Mouse (Mus musculus) myocyte (in vitro differentiated cells): ENCODE results near the gene Zic5. TPM values are rescaled to one million over a fixed set of nuclear protein-coding genes. Genes with fewer than 3 reads are reported as not detected.

Source experiments
- H3K27me3 ChIP-seq: one replicate; pipeline ENCODE4 v1.6.1; 2011; ENCODE audit not compliant: control insufficient read depth, insufficient read depth, insufficient read length
- H3K36me3 ChIP-seq: one replicate; pipeline ENCODE4 v1.6.1; 2011; ENCODE audit not compliant: control insufficient read depth, insufficient read depth
- H3K4me2 ChIP-seq: one replicate; pipeline ENCODE4 v1.6.1; 2011; ENCODE audit warnings: low read depth, control low read depth
- H3K4me3 ChIP-seq: one replicate; pipeline ENCODE4 v1.5.1; 2011; ENCODE audit warnings: mild to moderate bottlenecking, control low read depth, moderate library complexity
- H3K79me2 ChIP-seq: one replicate; pipeline ENCODE4 v1.6.1; 2011; ENCODE audit not compliant: control insufficient read depth, insufficient read depth
- H3ac ChIP-seq: one replicate; pipeline ENCODE4 v1.6.1; 2011; ENCODE audit not compliant: control insufficient read depth, insufficient read length
- CEBPB ChIP-seq: IDR thresholded peaks from 2 replicates; pipeline ENCODE4 v1.6.1; 2011; ENCODE audit warnings: mild to moderate bottlenecking, moderate library complexity; ENCODE audit not compliant: poor library complexity, insufficient read depth, severe bottlenecking
- E2F4 ChIP-seq: IDR thresholded peaks from one replicate; pipeline ENCODE4 v1.6.1; 2011; ENCODE audit warnings: mild to moderate bottlenecking, control low read depth, moderate library complexity; ENCODE audit not compliant: insufficient read depth
- MAX ChIP-seq: IDR thresholded peaks from one replicate; pipeline ENCODE4 v1.6.1; 2011; ENCODE audit warnings: low read depth, mild to moderate bottlenecking, control low read depth
- MYOD1 ChIP-seq, 3 experiments: IDR thresholded peaks; one replicate each; pipeline ENCODE4 v1.6.1; 2011; ENCODE audit warnings: control low read depth in 2 of 3, low read depth in 2 of 3, mild to moderate bottlenecking in 2 of 3, moderate library complexity in 1 of 3; ENCODE audit not compliant: insufficient read length in 2 of 3, control insufficient read depth in 1 of 3
- MYOG ChIP-seq, 3 experiments: IDR thresholded peaks; one replicate each; pipeline ENCODE4 v1.6.1; 2011; ENCODE audit warnings: control low read depth in 2 of 3, low read depth in 2 of 3, mild to moderate bottlenecking in 2 of 3; ENCODE audit not compliant: insufficient read length in 2 of 3, control insufficient read depth in 1 of 3, insufficient read depth in 1 of 3
- POLR2A ChIP-seq: IDR thresholded peaks from one replicate; pipeline ENCODE4 v1.6.1; 2011; ENCODE audit warnings: low read depth, mild to moderate bottlenecking, control low read depth, moderate library complexity; ENCODE audit not compliant: insufficient read length
- POLR2AphosphoS2 ChIP-seq: IDR thresholded peaks from one replicate; pipeline ENCODE4 v1.6.1; 2011; ENCODE audit warnings: low read depth, control low read depth; ENCODE audit not compliant: insufficient read length
- REST ChIP-seq: IDR thresholded peaks from one replicate; pipeline ENCODE4 v1.6.1; 2011; ENCODE audit warnings: mild to moderate bottlenecking, control low read depth, moderate library complexity; ENCODE audit not compliant: insufficient read depth, insufficient read length
- SRF ChIP-seq: IDR thresholded peaks from one replicate; pipeline ENCODE4 v1.6.1; 2011; ENCODE audit warnings: low read depth; ENCODE audit not compliant: control insufficient read depth, insufficient read length
- TCF12 ChIP-seq: IDR thresholded peaks from one replicate; pipeline ENCODE4 v1.6.1; 2011; ENCODE audit warnings: mild to moderate bottlenecking, control low read depth; ENCODE audit not compliant: poor library complexity, insufficient read depth, severe bottlenecking
- TCF3 ChIP-seq: IDR thresholded peaks from one replicate; pipeline ENCODE4 v1.6.1; 2011; ENCODE audit warnings: low read depth, control low read depth; ENCODE audit not compliant: insufficient read length
- USF1 ChIP-seq: IDR thresholded peaks from one replicate; pipeline ENCODE4 v1.6.1; 2011; ENCODE audit warnings: low read depth, mild to moderate bottlenecking, control low read depth, moderate library complexity
- polyA plus RNA-seq: library from polyadenylated mRNA; unstranded; fragments of >200 nt; fragmentation: generic; extraction: Trizol; gene quantifications from one replicate; pipeline ENCODE4 v1.2.1, GENCODE M21; 2012; ENCODE audit warnings: missing spikeins

Gene Zic5
- polyA plus RNA-seq, 1 experiment: 0.42 TPM

GRCm38 (mm10) chr14:122487366-122487765 lies 21.9 kb upstream of the Zic5 start:
- no peak for TF ChIP-seq MAX
- no peak for TF ChIP-seq TCF12
- no peak for TF ChIP-seq CEBPB
- TF ChIP-seq TCF3: no peak
- no peak for TF ChIP-seq REST
- TF ChIP-seq POLR2AphosphoS2: no peak
- no peak for TF ChIP-seq POLR2A
- TF ChIP-seq E2F4: no peak
- TF ChIP-seq MYOD1 (IDR thresholded peaks at IDR 0.05; ENCODE audit: control insufficient read depth in 1 of 3, insufficient read length in 2 of 3, low read depth in 2 of 3): no peak
- no peak for TF ChIP-seq MYOG (IDR thresholded peaks at IDR 0.05; ENCODE audit: control insufficient read depth in 1 of 3, insufficient read depth in 1 of 3, insufficient read length in 2 of 3, low read depth in 2 of 3)
- no peak for TF ChIP-seq SRF
- TF ChIP-seq USF1: no peak
- no peak overlapping the region for H3K4me3 ChIP-seq

GRCm38 (mm10) chr14:122486611-122487010 lies 21.1 kb upstream of the Zic5 start:
- Histone ChIP-seq H3K27me3 (peaks cover 35% of the 10 kb centered on the region), H3K4me3 (no peak overlapping the region), H3K36me3 (no peaks in the 10 kb centered on the region), H3K79me2 (no peaks in the 10 kb centered on the region), H3K4me2 (no peak overlapping the region), H3ac (no peak overlapping the region)
- TF ChIP-seq MYOD1 (IDR thresholded peaks at IDR 0.05; ENCODE audit: control insufficient read depth in 1 of 3, insufficient read length in 2 of 3, low read depth in 2 of 3): no peak
- TF ChIP-seq USF1: no peak
- no peak for TF ChIP-seq SRF
- no peak for TF ChIP-seq CEBPB
- TF ChIP-seq TCF3: no peak
- TF ChIP-seq TCF12: no peak
- no peak for TF ChIP-seq MYOG (IDR thresholded peaks at IDR 0.05; ENCODE audit: control insufficient read depth in 1 of 3, insufficient read depth in 1 of 3, insufficient read length in 2 of 3, low read depth in 2 of 3)
- TF ChIP-seq POLR2AphosphoS2: no peak
- no peak for TF ChIP-seq REST
- no peak for TF ChIP-seq MAX
- no peak for TF ChIP-seq POLR2A

More at GRCm38 (mm10) chr14:122487366-122487765, 21.9 kb upstream of the Zic5 start:
- Histone ChIP-seq H3K79me2 (no peaks in the 10 kb centered on the region), H3K4me2 (no peak overlapping the region), H3K36me3 (no peaks in the 10 kb centered on the region), H3K27me3 (peaks cover 35% of the 10 kb centered on the region), H3ac (no peak overlapping the region)

- TF ChIP-seq E2F4 (no peak), MYOD1 (IDR thresholded peaks at IDR 0.05; ENCODE audit: control insufficient read depth in 1 of 3, insufficient read length in 2 of 3, low read depth in 2 of 3) (no peak)
- no peak overlapping the region for H3K4me2 ChIP-seq
- no peak overlapping the region for H3ac ChIP-seq
- H3K4me3 ChIP-seq: no peak overlapping the region
- no peaks in the 10 kb centered on the region for H3K36me3 ChIP-seq
- H3K27me3 ChIP-seq: peaks cover 30% of the 10 kb centered on the region
- no peaks in the 10 kb centered on the region for H3K79me2 ChIP-seq
Measured at GRCm38 (mm10) chr14:122485635-122486181, 20.2 kb upstream of the Zic5 start.

- no peak for TF ChIP-seq SRF
- H3K4me2 ChIP-seq: no peak overlapping the region
- no peaks in the 10 kb centered on the region for H3K36me3 ChIP-seq
- H3K79me2 ChIP-seq: no peaks in the 10 kb centered on the region
- H3K27me3 ChIP-seq: peaks cover 28% of the 10 kb centered on the region
- H3ac ChIP-seq: no peak overlapping the region
- no peak overlapping the region for H3K4me3 ChIP-seq
Measured at GRCm38 (mm10) chr14:122484844-122485551, 19.5 kb upstream of the Zic5 start.

- Histone ChIP-seq H3K27me3 (peaks cover 28% of the 10 kb centered on the region), H3K4me3 (no peak overlapping the region), H3K36me3 (no peaks in the 10 kb centered on the region), H3ac (no peak overlapping the region), H3K79me2 (no peaks in the 10 kb centered on the region), H3K4me2 (no peak overlapping the region)
- no peak for TF ChIP-seq POLR2AphosphoS2
- TF ChIP-seq MAX: no peak
- no peak for TF ChIP-seq E2F4
- TF ChIP-seq MYOG (IDR thresholded peaks at IDR 0.05; ENCODE audit: control insufficient read depth in 1 of 3, insufficient read depth in 1 of 3, insufficient read length in 2 of 3, low read depth in 2 of 3): no peak
- no peak for TF ChIP-seq CEBPB
- TF ChIP-seq REST: no peak
- no peak for TF ChIP-seq MYOD1 (IDR thresholded peaks at IDR 0.05; ENCODE audit: control insufficient read depth in 1 of 3, insufficient read length in 2 of 3, low read depth in 2 of 3)
- TF ChIP-seq SRF: no peak
- no peak for TF ChIP-seq TCF12
- no peak for TF ChIP-seq POLR2A
- TF ChIP-seq USF1: no peak
- TF ChIP-seq TCF3: no peak
Measured at GRCm38 (mm10) chr14:122484458-122484843, 19.0 kb upstream of the Zic5 start.
